Mouse (Mus musculus) ES-Bruce4 (cell line): ENCODE data around the gene Cfdp1. TPM values are rescaled to one million over a fixed set of nuclear protein-coding genes. Genes with fewer than 3 reads are reported as not detected.

Experiments used
- H3K27ac ChIP-seq: 2 replicates; pipeline ENCODE4 v1.5.1; 2012; ENCODE audit warnings: low read length, inconsistent platforms; ENCODE audit not compliant: insufficient read depth
- H3K27me3 ChIP-seq: 2 replicates; pipeline ENCODE4 v1.6.1; 2012; ENCODE audit warnings: mild to moderate bottlenecking, low read length, inconsistent platforms; ENCODE audit not compliant: control insufficient read depth, poor library complexity, insufficient read depth, severe bottlenecking
- H3K36me3 ChIP-seq: 2 replicates; pipeline ENCODE4 v1.6.1; 2012; ENCODE audit warnings: inconsistent platforms, mild to moderate bottlenecking, low read length, moderate library complexity; ENCODE audit not compliant: control insufficient read depth, poor library complexity, insufficient read depth, severe bottlenecking
- H3K4me1 ChIP-seq: one replicate; pipeline ENCODE4 v1.8.1; 2011; ENCODE audit warnings: low read length; ENCODE audit not compliant: control insufficient read depth, insufficient read depth
- H3K4me3 ChIP-seq: 2 replicates; pipeline ENCODE4 v1.5.1; 2011; ENCODE audit warnings: low read depth, mild to moderate bottlenecking, low read length
- H3K9ac ChIP-seq: 2 replicates; pipeline ENCODE4 v1.6.1; 2012; ENCODE audit warnings: low read depth, mild to moderate bottlenecking, inconsistent platforms; ENCODE audit not compliant: poor library complexity, severe bottlenecking
- H3K9me3 ChIP-seq: replicated peaks from 2 replicates; pipeline ENCODE4 v1.6.1; 2012; ENCODE audit warnings: mild to moderate bottlenecking, low read length, inconsistent platforms; ENCODE audit not compliant: control insufficient read depth, poor library complexity, insufficient read depth, severe bottlenecking
- CTCF ChIP-seq: IDR thresholded peaks from one replicate; pipeline ENCODE4 v1.8.1; 2011; ENCODE audit warnings: low read depth, low read length
- EP300 ChIP-seq: IDR thresholded peaks from 2 replicates; pipeline ENCODE4 v1.6.1; 2011; ENCODE audit warnings: low read depth, low read length; ENCODE audit not compliant: insufficient read depth
- POLR2A ChIP-seq: IDR thresholded peaks from one replicate; pipeline ENCODE4 v1.8.1; 2011; ENCODE audit warnings: low read length; ENCODE audit not compliant: insufficient read depth
- polyA plus RNA-seq: library from polyadenylated mRNA; stranded (reverse); fragments of >200 nt; gene quantifications from 2 replicates; pipeline ENCODE4 v1.2.4, GENCODE M21; 2011; ENCODE audit warnings: low read depth; ENCODE audit not compliant: missing spikeins, insufficient read depth, insufficient read length

Cfdp1 gene
- polyA plus RNA-seq, 1 experiment, result 265 TPM

GRCm38 (mm10) chr8:111745591-111746418, 108.3 kb downstream of the Cfdp1 start:
- TF ChIP-seq CTCF (no peak), EP300 (0 out of 2 replicates have a peak, but pooled peaks have one; percentile 20), POLR2A (no peak)
- H3K36me3 ChIP-seq, result no peaks in the 10 kb centered on the region
- H3K9ac ChIP-seq, result peak overlapping the region; percentile 96
- H3K27me3 ChIP-seq, result no peaks in the 10 kb centered on the region
- peak overlapping the region; percentile 95 for H3K27ac ChIP-seq
- peaks cover 8% of the 10 kb centered on the region for H3K4me1 ChIP-seq
- H3K4me3 ChIP-seq, result peak overlapping the region; percentile 79
- H3K9me3 ChIP-seq, result no peaks in the 10 kb centered on the region

GRCm38 (mm10) chr8:111745086-111745485, 109.0 kb downstream of the Cfdp1 start:
- Histone ChIP-seq H3K9ac (peak overlapping the region; percentile 96), H3K4me3 (peak overlapping the region; percentile 56), H3K9me3 (no peaks in the 10 kb centered on the region), H3K36me3 (no peaks in the 10 kb centered on the region), H3K27ac (peak overlapping the region; percentile 51; the same call in 1 of the 2 replicates), H3K4me1 (peaks cover 11% of the 10 kb centered on the region), H3K27me3 (no peaks in the 10 kb centered on the region)
- TF ChIP-seq CTCF (no peak), POLR2A (no peak), EP300 (no peak)

- Histone ChIP-seq H3K9me3 (no peaks in the 10 kb centered on the region), H3K27ac (peak within 1 kb of the TSS; percentile 31), H3K9ac (peak within 1 kb of the TSS; percentile 96), H3K27me3 (no peaks in the 10 kb centered on the region), H3K4me3 (peak within 1 kb of the TSS; percentile 84), H3K36me3 (no peaks in the 10 kb centered on the region), H3K4me1 (peaks cover 12% of the 10 kb centered on the region)
- no peak for TF ChIP-seq POLR2A
- no peak for TF ChIP-seq CTCF
- 0 out of 2 replicates have a peak, but pooled peaks have one; percentile 40 for TF ChIP-seq EP300
Observed at GRCm38 (mm10) chr8:111743792-111744696, 110.0 kb downstream of the Cfdp1 start, which contains the start of gene Bcar1. Gene Bcar1 (minus strand): TSS chr8:111743809.

- Histone ChIP-seq H3K9ac (peak overlapping the region; percentile 96), H3K27me3 (no peaks in the 10 kb centered on the region), H3K9me3 (no peaks in the 10 kb centered on the region), H3K27ac (no peak overlapping the region), H3K36me3 (no peaks in the 10 kb centered on the region), H3K4me1 (peaks cover 12% of the 10 kb centered on the region), H3K4me3 (peak overlapping the region; percentile 84)
- TF ChIP-seq CTCF (no peak), POLR2A (no peak), EP300 (no peak)
Observed at GRCm38 (mm10) chr8:111743101-111743791, 110.8 kb downstream of the Cfdp1 start.

- Histone ChIP-seq H3K36me3 (no peaks in the 10 kb centered on the region), H3K4me3 (peak overlapping the region; percentile 84), H3K9me3 (no peaks in the 10 kb centered on the region), H3K9ac (peak overlapping the region; percentile 96), H3K27ac (no peak overlapping the region), H3K4me1 (peaks cover 12% of the 10 kb centered on the region), H3K27me3 (no peaks in the 10 kb centered on the region)
- TF ChIP-seq POLR2A (no peak), CTCF (no peak), EP300 (no peak)
Observed at GRCm38 (mm10) chr8:111742261-111743037, 111.6 kb downstream of the Cfdp1 start.
